Mouse (Mus musculus) kidney, adult 8-10 months (tissue): ENCODE data around the gene Tspan5.

ENCODE experiments used
- DNase-seq, 2 experiments: peaks; one replicate each; pipeline ENCODE4 v3.0.0; 2022

Tspan5 gene

GRCm38 (mm10) chr3:138852982-138853689 is 111.1 kb downstream of the Tspan5 start:
- DNase-seq: no peak

GRCm38 (mm10) chr3:138853996-138854836 is 112.2 kb downstream of the Tspan5 start:
- DNase-seq: no peak

GRCm38 (mm10) chr3:138855387-138855786 is 113.4 kb downstream of the Tspan5 start:
- no peak for DNase-seq

GRCm38 (mm10) chr3:138856946-138857345 is 115.0 kb downstream of the Tspan5 start:
- DNase-seq: no peak

- no peak for DNase-seq
Observed at GRCm38 (mm10) chr3:138857805-138858546, 116.0 kb downstream of the Tspan5 start.

GRCm38 (mm10) chr3:138858649-138859048 is 116.7 kb downstream of the Tspan5 start:
- DNase-seq: no peak

- DNase-seq: no peak
Observed at GRCm38 (mm10) chr3:138859166-138859565, 117.2 kb downstream of the Tspan5 start.

GRCm38 (mm10) chr3:138859666-138860065 is 117.7 kb downstream of the Tspan5 start:
- DNase-seq: peak; percentile 7 to 15

- DNase-seq: no peak
Observed at GRCm38 (mm10) chr3:138860257-138860760, 118.3 kb downstream of the Tspan5 start.

GRCm38 (mm10) chr3:138861032-138861431 is 119.0 kb downstream of the Tspan5 start:
- no peak for DNase-seq

- no peak for DNase-seq
Observed at GRCm38 (mm10) chr3:138861589-138861988, 119.6 kb downstream of the Tspan5 start.

GRCm38 (mm10) chr3:138864166-138864648 is 122.2 kb downstream of the Tspan5 start:
- DNase-seq: no peak

GRCm38 (mm10) chr3:138865271-138865670 is 123.3 kb downstream of the Tspan5 start:
- DNase-seq: no peak

GRCm38 (mm10) chr3:138867149-138867848 is 125.3 kb downstream of the Tspan5 start:
- DNase-seq: no peak

- DNase-seq: no peak
Observed at GRCm38 (mm10) chr3:138868409-138868808, 126.4 kb downstream of the Tspan5 start.

- DNase-seq: no peak
Observed at GRCm38 (mm10) chr3:138875282-138875681, 133.3 kb downstream of the Tspan5 start.

- no peak for DNase-seq
Observed at GRCm38 (mm10) chr3:138875936-138876335, 133.9 kb downstream of the Tspan5 start.

GRCm38 (mm10) chr3:138876418-138876817 is 134.4 kb downstream of the Tspan5 start:
- no peak for DNase-seq

- DNase-seq: no peak
Observed at GRCm38 (mm10) chr3:138876931-138877361, 135.0 kb downstream of the Tspan5 start.

- no peak for DNase-seq
Observed at GRCm38 (mm10) chr3:138877741-138878140, 135.7 kb downstream of the Tspan5 start.

- no peak for DNase-seq
Observed at GRCm38 (mm10) chr3:138880999-138881724, 139.2 kb downstream of the Tspan5 start.
